Mouse (Mus musculus): ENCODE results near the gene Btk. TPM values are rescaled to one million over a fixed set of nuclear protein-coding genes. Genes with fewer than 3 reads are reported as not detected.
A peak's percentile ranks its signal among the peaks of the same experiment; 100 is the strongest.
"Not testable (repeated sequence)": the region's sequence is repeated elsewhere in the genome, so short reads cannot be mapped to it uniquely, and the experiment has no call there.

The Btk gene
- polyA plus RNA-seq, 1 experiment, result 0.20 TPM

GRCm38 (mm10) chrX:134547330-134547729 is 36.0 kb downstream of the Btk start:
- Histone ChIP-seq H3K4me1 (ENCODE audit: control insufficient read depth, insufficient read depth, low read length) (no peaks in the 10 kb centered on the region), H3K27me3 (ENCODE audit: control insufficient read depth, insufficient read depth, low read length) (no peaks in the 10 kb centered on the region), H3K4me3 (ENCODE audit: control insufficient read depth, low read depth, low read length) (no peak overlapping the region), H3K36me3 (ENCODE audit: control insufficient read depth, insufficient read depth, low read length) (no peaks in the 10 kb centered on the region), H3K27ac (ENCODE audit: control insufficient read depth, insufficient read depth, low read depth, low read length) (no peak overlapping the region)
- no peak for TF ChIP-seq CTCF (IDR thresholded peaks at IDR 0.05; ENCODE audit: control insufficient read depth, insufficient read depth, insufficient replicate concordance, low read depth, low read length)

- Histone ChIP-seq H3K36me3 (ENCODE audit: control insufficient read depth, insufficient read depth, low read length) (no peaks in the 10 kb centered on the region), H3K27me3 (ENCODE audit: control insufficient read depth, insufficient read depth, low read length) (no peaks in the 10 kb centered on the region), H3K27ac (ENCODE audit: control insufficient read depth, insufficient read depth, low read depth, low read length) (peak overlapping the region; percentile 88; the same call in 1 of the 2 replicates), H3K4me3 (ENCODE audit: control insufficient read depth, low read depth, low read length) (peak overlapping the region; percentile 87), H3K4me1 (ENCODE audit: control insufficient read depth, insufficient read depth, low read length) (no peaks in the 10 kb centered on the region)
- TF ChIP-seq POLR2A (IDR thresholded peaks at IDR 0.05; ENCODE audit: control insufficient read depth, low read depth, low read length) (no peak), CTCF (IDR thresholded peaks at IDR 0.05; ENCODE audit: control insufficient read depth, insufficient read depth, insufficient replicate concordance, low read depth, low read length) (no peak)
Observed at GRCm38 (mm10) chrX:134541955-134542308, 41.4 kb downstream of the Btk start.

- TF ChIP-seq POLR2A (IDR thresholded peaks at IDR 0.05; ENCODE audit: control insufficient read depth, low read depth, low read length) (no peak), CTCF (IDR thresholded peaks at IDR 0.05; ENCODE audit: control insufficient read depth, insufficient read depth, insufficient replicate concordance, low read depth, low read length) (no peak)
- H3K36me3 ChIP-seq (ENCODE audit: control insufficient read depth, insufficient read depth, low read length), result no peaks in the 10 kb centered on the region
- H3K4me3 ChIP-seq (ENCODE audit: control insufficient read depth, low read depth, low read length), result peak within 1 kb of the TSS; percentile 87
- no peaks in the 10 kb centered on the region for H3K27me3 ChIP-seq (ENCODE audit: control insufficient read depth, insufficient read depth, low read length)
- peak within 1 kb of the TSS; percentile 88 for H3K27ac ChIP-seq (ENCODE audit: control insufficient read depth, insufficient read depth, low read depth, low read length)
- no peaks in the 10 kb centered on the region for H3K4me1 ChIP-seq (ENCODE audit: control insufficient read depth, insufficient read depth, low read length)
Observed at GRCm38 (mm10) chrX:134541145-134541954, 42.0 kb downstream of the Btk start, which contains the start of gene Timm8a1. Timm8a1 (minus strand) TSS chrX:134541865.

DNA sequence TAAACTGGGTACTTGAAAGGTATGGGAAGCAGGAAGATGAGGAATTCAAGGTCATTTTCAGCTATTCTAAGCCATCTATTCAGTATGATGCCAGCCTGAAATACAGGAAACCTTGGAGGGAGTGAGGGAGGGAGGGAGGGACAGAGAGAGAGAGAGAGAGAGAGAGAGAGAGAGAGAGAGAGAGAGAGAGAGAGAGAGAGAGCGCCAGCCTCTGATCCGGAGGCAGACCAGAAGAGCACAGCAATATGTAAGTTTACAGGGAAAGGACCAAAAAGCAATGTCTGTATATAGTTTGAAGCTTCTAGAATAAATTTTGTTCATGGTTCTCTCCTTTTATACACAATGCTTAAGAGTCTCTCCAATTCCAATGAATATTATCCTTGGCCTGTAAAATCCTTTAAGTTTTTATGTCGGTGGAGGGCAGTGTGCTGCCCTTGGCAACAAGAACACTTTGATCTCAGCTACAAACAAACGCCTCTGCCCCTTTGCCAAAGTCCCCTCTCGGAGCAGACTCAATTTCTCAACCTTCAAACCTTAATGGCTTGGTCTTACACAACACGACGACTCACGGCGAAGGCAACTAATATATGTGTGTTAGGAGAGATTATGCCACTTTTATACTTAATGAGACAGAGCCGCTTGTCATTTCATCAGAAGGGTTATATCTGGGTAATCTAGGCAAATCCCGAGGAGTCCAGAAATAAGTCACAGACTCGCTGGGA is 42.8 kb downstream of the Btk start:
- no peak for TF ChIP-seq POLR2A (IDR thresholded peaks at IDR 0.05; ENCODE audit: control insufficient read depth, low read depth, low read length)
- TF ChIP-seq CTCF (IDR thresholded peaks at IDR 0.05; ENCODE audit: control insufficient read depth, insufficient read depth, insufficient replicate concordance, low read depth, low read length), result no peak
- no peaks in the 10 kb centered on the region for H3K27me3 ChIP-seq (ENCODE audit: control insufficient read depth, insufficient read depth, low read length)
- H3K36me3 ChIP-seq (ENCODE audit: control insufficient read depth, insufficient read depth, low read length), result no peaks in the 10 kb centered on the region
- no peaks in the 10 kb centered on the region for H3K4me1 ChIP-seq (ENCODE audit: control insufficient read depth, insufficient read depth, low read length)
- peak overlapping the region; percentile 87 for H3K4me3 ChIP-seq (ENCODE audit: control insufficient read depth, low read depth, low read length)
- peak overlapping the region; percentile 49 for H3K27ac ChIP-seq (ENCODE audit: control insufficient read depth, insufficient read depth, low read depth, low read length)

DNA sequence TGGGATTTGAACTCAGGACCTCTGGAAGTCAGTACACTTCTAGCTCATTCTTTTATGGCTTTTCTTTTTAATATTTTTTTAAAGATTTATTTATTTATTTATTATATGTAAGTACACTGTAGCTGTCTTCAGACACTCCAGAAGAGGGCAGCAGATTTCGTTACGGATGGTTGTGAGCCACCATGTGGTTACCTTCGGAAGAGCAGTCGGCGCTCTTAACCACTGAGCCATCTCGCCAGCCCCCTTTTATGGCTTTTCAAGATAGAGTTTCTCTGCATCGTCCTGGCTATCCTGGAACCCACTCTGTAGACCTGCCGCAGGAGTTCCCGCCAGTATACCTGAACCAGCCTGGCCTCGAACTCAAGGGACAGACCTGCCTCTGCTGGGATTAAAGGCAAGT is 43.6 kb downstream of the Btk start:
- H3K27ac ChIP-seq (ENCODE audit: control insufficient read depth, insufficient read depth, low read depth, low read length); H3K27me3 ChIP-seq (ENCODE audit: control insufficient read depth, insufficient read depth, low read length); H3K4me3 ChIP-seq (ENCODE audit: control insufficient read depth, low read depth, low read length); H3K4me1 ChIP-seq (ENCODE audit: control insufficient read depth, insufficient read depth, low read length); H3K36me3 ChIP-seq (ENCODE audit: control insufficient read depth, insufficient read depth, low read length): not testable (repeated sequence)

- Histone ChIP-seq H3K4me3 (ENCODE audit: control insufficient read depth, low read depth, low read length) (no peak overlapping the region), H3K4me1 (ENCODE audit: control insufficient read depth, insufficient read depth, low read length) (no peaks in the 10 kb centered on the region), H3K27ac (ENCODE audit: control insufficient read depth, insufficient read depth, low read depth, low read length) (no peak overlapping the region), H3K36me3 (ENCODE audit: control insufficient read depth, insufficient read depth, low read length) (no peaks in the 10 kb centered on the region), H3K27me3 (ENCODE audit: control insufficient read depth, insufficient read depth, low read length) (no peaks in the 10 kb centered on the region)
- TF ChIP-seq CTCF (IDR thresholded peaks at IDR 0.05; ENCODE audit: control insufficient read depth, insufficient read depth, insufficient replicate concordance, low read depth, low read length) (no peak), POLR2A (IDR thresholded peaks at IDR 0.05; ENCODE audit: control insufficient read depth, low read depth, low read length) (no peak)
Observed at GRCm38 (mm10) chrX:134533346-134533745, 50.0 kb downstream of the Btk start.

GRCm38 (mm10) chrX:134525260-134525659 is 58.1 kb downstream of the Btk start:
- no peak for TF ChIP-seq CTCF (IDR thresholded peaks at IDR 0.05; ENCODE audit: control insufficient read depth, insufficient read depth, insufficient replicate concordance, low read depth, low read length)
- TF ChIP-seq POLR2A (IDR thresholded peaks at IDR 0.05; ENCODE audit: control insufficient read depth, low read depth, low read length), result no peak
- Histone ChIP-seq H3K4me3 (ENCODE audit: control insufficient read depth, low read depth, low read length) (no peak overlapping the region), H3K36me3 (ENCODE audit: control insufficient read depth, insufficient read depth, low read length) (no peaks in the 10 kb centered on the region), H3K27ac (ENCODE audit: control insufficient read depth, insufficient read depth, low read depth, low read length) (no peak overlapping the region), H3K27me3 (ENCODE audit: control insufficient read depth, insufficient read depth, low read length) (no peaks in the 10 kb centered on the region), H3K4me1 (ENCODE audit: control insufficient read depth, insufficient read depth, low read length) (no peaks in the 10 kb centered on the region)

All from testis, adult 2 months (tissue).